In the genomic region with DNA sequence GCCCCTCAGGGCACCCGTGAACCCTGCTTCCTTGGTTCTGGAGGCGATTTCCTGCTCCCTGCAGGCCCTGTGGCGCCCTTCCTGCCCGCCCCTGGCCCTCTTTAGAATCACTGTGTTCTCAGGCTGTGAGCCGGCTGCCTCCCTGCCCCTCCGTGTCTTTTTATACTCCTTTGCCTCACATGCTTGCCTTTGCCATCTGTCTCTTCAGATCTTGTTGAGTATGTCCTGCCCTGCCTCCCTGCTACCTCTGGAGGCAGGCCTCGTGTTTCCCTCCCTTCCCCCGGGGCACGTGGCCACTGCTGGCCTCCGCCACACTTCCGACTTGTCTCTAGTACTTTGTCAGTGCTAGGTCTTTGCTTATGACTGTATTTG, we compare ENCODE assay signal across 9 mouse cellular contexts. TPM values are rescaled to one million over a fixed set of nuclear protein-coding genes. Genes with fewer than 3 reads are reported as not detected.
DNase-seq lines count a peak whose midpoint lies in the region; ATAC-seq and TF ChIP-seq lines count a peak whose summit lies in the region.
"Had no signal": no experiment of that assay in that cellular context is flagged by ENCODE, and none has a peak within 500 bp of the region (broad histone marks: within the 10 kb centered on the region; RNA-seq: fewer than 3 reads in every experiment).

No protein-coding gene starts in this region.

- peak; percentile 77 to 83 for DNase-seq in frontal cortex, adult 2 months (ENCODE audit: extremely low spot score in 1 of 2, low spot score in 1 of 2)
- DNase-seq in frontal cortex, postnatal 14 days (ENCODE audit: low spot score in 2 of 2), result no peak
- DNase-seq in cerebellum, adult 11 months, result peak; percentile 69
- DNase-seq in forebrain, postnatal 0 days, result no peak
- no peak for DNase-seq in midbrain, embryonic 11.5 days (ENCODE audit: low spot score, missing footprints)
- DNase-seq in urinary bladder, adult 18-20 months (ENCODE audit: low spot score in 2 of 2), result no peak
- DNase-seq: liver, embryonic 13.5 days had no signal

- 47% methylated on average over 11 of the region's 11 CpGs for WGBS in forebrain, postnatal 0 days
- 28% methylated on average over 11 of the region's 11 CpGs for WGBS in kidney, embryonic 15.5 days
- WGBS in midbrain, embryonic 11.5 days, result 49% methylated on average over 11 of the region's 11 CpGs

- no peak overlapping the region; the same call in 1 of the 2 replicates for H3K9ac ChIP-seq in forebrain, postnatal 0 days
- 0 out of 2 replicates have a peak overlapping the region, but pooled peaks have one; percentile 5 for H3K9ac ChIP-seq in kidney, embryonic 15.5 days
- H3K9ac ChIP-seq in midbrain, embryonic 11.5 days (ENCODE audit: low read length), result 0 out of 2 replicates have a peak overlapping the region, but pooled peaks have one; percentile 21
- H3K9ac ChIP-seq: liver, embryonic 13.5 days had no signal

- no peaks in the 10 kb centered on the region for H3K9me3 ChIP-seq in forebrain, postnatal 0 days (ENCODE audit: low read length)
- no peaks in the 10 kb centered on the region for H3K9me3 ChIP-seq in kidney, embryonic 15.5 days (replicated peaks)
- no peaks in the 10 kb centered on the region for H3K9me3 ChIP-seq in midbrain, embryonic 11.5 days (ENCODE audit: control insufficient read depth, low read length)
- H3K9me3 ChIP-seq: liver, embryonic 13.5 days had no signal

- H3K27ac ChIP-seq in forebrain, postnatal 0 days (ENCODE audit: low read depth, low read length), result 0 out of 2 replicates have a peak overlapping the region, but pooled peaks have one; percentile 9
- peak overlapping the region; percentile 59 for H3K27ac ChIP-seq in kidney, embryonic 15.5 days
- H3K27ac ChIP-seq in midbrain, embryonic 11.5 days (ENCODE audit: low read depth, low read length), result 0 out of 2 replicates have a peak overlapping the region, but pooled peaks have one; percentile 7
- H3K27ac ChIP-seq: liver, embryonic 13.5 days had no signal

- H3K4me2 ChIP-seq in forebrain, postnatal 0 days (ENCODE audit: low read depth), result no peak overlapping the region
- peak overlapping the region; percentile 20 for H3K4me2 ChIP-seq in kidney, embryonic 15.5 days
- no peak overlapping the region for H3K4me2 ChIP-seq in midbrain, embryonic 11.5 days
- H3K4me2 ChIP-seq: liver, embryonic 13.5 days had no signal

- no peaks in the 10 kb centered on the region for H3K27me3 ChIP-seq in forebrain, postnatal 0 days (ENCODE audit: insufficient read depth, low read length)
- H3K27me3 ChIP-seq in kidney, embryonic 15.5 days, result no peaks in the 10 kb centered on the region
- no peaks in the 10 kb centered on the region for H3K27me3 ChIP-seq in midbrain, embryonic 11.5 days (ENCODE audit: control insufficient read depth, insufficient read depth, low read length)
- H3K27me3 ChIP-seq: liver, embryonic 13.5 days had no signal

- peaks cover 10% of the 10 kb centered on the region for H3K36me3 ChIP-seq in forebrain, postnatal 0 days (ENCODE audit: insufficient read depth)
- H3K36me3 ChIP-seq in kidney, embryonic 15.5 days, result peaks cover 23% of the 10 kb centered on the region
- H3K36me3 ChIP-seq in midbrain, embryonic 11.5 days (ENCODE audit: control insufficient read depth, insufficient read depth, low read length), result no peaks in the 10 kb centered on the region

- H3K4me3 ChIP-seq in forebrain, postnatal 0 days (ENCODE audit: low read depth, low read length), result no peak overlapping the region
- no peak overlapping the region for H3K4me3 ChIP-seq in kidney, embryonic 15.5 days (replicated peaks)
- H3K4me3 ChIP-seq in midbrain, embryonic 11.5 days (ENCODE audit: low read depth, low read length), result no peak overlapping the region
- H3K4me3 ChIP-seq: liver, embryonic 13.5 days had no signal

- H3K4me1 ChIP-seq in forebrain, postnatal 0 days (ENCODE audit: insufficient read depth), result peaks cover 53% of the 10 kb centered on the region
- H3K4me1 ChIP-seq in kidney, embryonic 15.5 days, result peaks cover 83% of the 10 kb centered on the region
- peaks cover 35% of the 10 kb centered on the region for H3K4me1 ChIP-seq in midbrain, embryonic 11.5 days (ENCODE audit: control insufficient read depth, insufficient read depth, low read length)

- peak; percentile 53 for ATAC-seq in forebrain, postnatal 0 days
- no peak for ATAC-seq in kidney, embryonic 15.5 days (replicated peaks; ENCODE audit: low FRiP score)
- ATAC-seq in midbrain, embryonic 11.5 days (ENCODE audit: low FRiP score), result no peak
- ATAC-seq in erythroblast, adult 5-6 weeks (replicated peaks; ENCODE audit: low FRiP score, poor library complexity, severe bottlenecking), result no peak

- no peak; the same call in 1 of the 2 replicates for TF ChIP-seq CTCF in forebrain, postnatal 0 days (IDR thresholded peaks at IDR 0.05; ENCODE audit: low read depth)

RNA-seq across cellular contexts. Expression of gene Sec14l1, which starts 6.2 kb away (rescaled TPM):
- 214 and 229 TPM in 2 replicates for polyA plus RNA-seq in frontal cortex, adult 2 months (2012; rRNA removed)
- total RNA-seq in forebrain, postnatal 0 days (2014; rRNA removed), result 81.3 and 82.9 TPM in 2 replicates
- 62.1 and 65.1 TPM in 2 replicates for polyA plus RNA-seq in forebrain, postnatal 0 days (2015; fragmentation: Nextera tagmentation; extraction: Ambion mirVana)
- polyA plus RNA-seq in kidney, embryonic 15.5 days (2015; fragmentation: Nextera tagmentation; extraction: Ambion mirVana), result 66.5 and 69.0 TPM in 2 replicates
- 32.4 and 36.7 TPM in 2 replicates for polyA plus RNA-seq in midbrain, embryonic 11.5 days (2014; fragmentation: Nextera tagmentation; extraction: Ambion mirVana)
- 15.7 and 16.9 TPM in 2 replicates for total RNA-seq in erythroblast, adult 5-6 weeks (2015; ENCODE audit: low replicate concordance)
- 27.2 and 32.7 TPM in 2 replicates for total RNA-seq in erythroblast, adult 5-6 weeks (2017; ENCODE audit: low replicate concordance)

Comparison
In these comparisons a context has a peak if more than half of its experiments do, and no peak if none do; other contexts are left out.
1. DNase-seq: peak in frontal cortex, adult 2 months (2 of 2) and cerebellum, adult 11 months (single experiment); none in frontal cortex, postnatal 14 days (0 of 2), forebrain, postnatal 0 days (single experiment), midbrain, embryonic 11.5 days (single experiment) and urinary bladder, adult 18-20 months (0 of 2).
2. H3K27ac ChIP-seq: peak in every context shown above with its lines; median percentile 59 in kidney, embryonic 15.5 days; 9 in forebrain, postnatal 0 days; 7 in midbrain, embryonic 11.5 days.